Mouse (Mus musculus) G1E (cell line): ENCODE data around the gene Mapkapk3. TPM values are rescaled to one million over a fixed set of nuclear protein-coding genes. Genes with fewer than 3 reads are reported as not detected.

Experiments used
- ATAC-seq: 2 replicates; pipeline ENCODE4 v1.8.0; 2016; ENCODE audit warnings: mild to moderate bottlenecking; ENCODE audit not compliant: insufficient number of reproducible peaks, poor library complexity, low FRiP score, severe bottlenecking; ENCODE audit errors: extremely low read depth
- DNase-seq: peaks from one replicate; pipeline ENCODE4 v3.0.0; 2012; ENCODE audit warnings: low spot score
- H3K27me3 ChIP-seq: 2 replicates; pipeline ENCODE4 v1.6.1; 2012; ENCODE audit warnings: mild to moderate bottlenecking, low read length, inconsistent platforms; ENCODE audit not compliant: insufficient read depth
- H3K36me3 ChIP-seq: replicated peaks from 2 replicates; pipeline ENCODE3; 2012; ENCODE audit warnings: mild to moderate bottlenecking, inconsistent platforms
- H3K4me1 ChIP-seq: 2 replicates; pipeline ENCODE4 v1.6.1; 2012; ENCODE audit warnings: low read depth, low read length, inconsistent platforms, mixed read lengths; ENCODE audit not compliant: insufficient read depth
- H3K4me3 ChIP-seq: 2 replicates; pipeline ENCODE4 v1.5.1; 2012; ENCODE audit warnings: low read depth, mild to moderate bottlenecking, inconsistent platforms, low read length, moderate library complexity, mixed read lengths
- H3K9me3 ChIP-seq: replicated peaks from 2 replicates; pipeline ENCODE4 v1.6.1; 2012; ENCODE audit warnings: inconsistent platforms
- CTCF ChIP-seq: IDR thresholded peaks from 2 replicates; pipeline ENCODE4 v1.5.1; 2012; ENCODE audit warnings: low read depth, low read length, inconsistent platforms, mixed read lengths
- GATA1 ChIP-seq: IDR thresholded peaks from 2 replicates; pipeline ENCODE4 v1.6.1; 2012; ENCODE audit warnings: borderline replicate concordance, low read length, inconsistent platforms, mixed read lengths
- GATA2 ChIP-seq: IDR thresholded peaks from 2 replicates; pipeline ENCODE4 v1.6.1; 2012; ENCODE audit warnings: low read depth, low read length, inconsistent platforms, borderline replicate concordance
- POLR2AphosphoS5 ChIP-seq: IDR thresholded peaks from 2 replicates; pipeline ENCODE4 v1.6.1; 2012; ENCODE audit warnings: low read depth, low read length, inconsistent platforms; ENCODE audit not compliant: insufficient replicate concordance
- TAL1 ChIP-seq: conservative IDR thresholded peaks from 2 replicates; pipeline ENCODE4 v1.6.1; 2012; ENCODE audit warnings: low read depth, low read length, inconsistent platforms, mixed read lengths
- polyA plus RNA-seq: library from polyadenylated mRNA; stranded (reverse); fragments of >175 nt; gene quantifications from 2 replicates; pipeline ENCODE4 v1.2.3, GENCODE M21; 2012
- total RNA-seq, 2 experiments: library from RNA; stranded (forward) in 1 of 2; stranded (reverse) in 1 of 2; fragments of 200-1000 nt in 1 of 2; fragments of >200 nt in 1 of 2; fragmentation: Nextera tagmentation in 1 of 2; gene quantifications; 2 replicates each; pipeline ENCODE4 v1.2.3; 2014 to 2017

Gene Mapkapk3
- total and polyA plus RNA-seq, 3 experiments: 41.5 to 99.8 (median 60.1) TPM

GRCm38 (mm10) chr9:107272284-107272683 lies 17.4 kb downstream of the Mapkapk3 start:
- TF ChIP-seq TAL1 (peak; percentile 61), GATA2 (no peak)
- H3K4me3 ChIP-seq: no peak overlapping the region; the same call in 1 of the 2 replicates
- H3K9me3 ChIP-seq: no peaks in the 10 kb centered on the region
- no peak for DNase-seq
- ATAC-seq: peak; percentile 47
- no peaks in the 10 kb centered on the region for H3K27me3 ChIP-seq
- peaks cover 60% of the 10 kb centered on the region for H3K36me3 ChIP-seq
- H3K4me1 ChIP-seq: peaks cover 85% of the 10 kb centered on the region

- no peak for TF ChIP-seq POLR2AphosphoS5
- no peak for TF ChIP-seq GATA1
- TF ChIP-seq CTCF: no peak
- TF ChIP-seq GATA2: no peak
- no peak for TF ChIP-seq TAL1
- Histone ChIP-seq H3K4me1 (peaks cover 87% of the 10 kb centered on the region), H3K9me3 (no peaks in the 10 kb centered on the region), H3K27me3 (no peaks in the 10 kb centered on the region), H3K4me3 (no peak overlapping the region; the same call in 1 of the 2 replicates), H3K36me3 (peaks cover 55% of the 10 kb centered on the region)
- ATAC-seq: no peak
- DNase-seq: no peak
Observed at GRCm38 (mm10) chr9:107271177-107271938, 18.3 kb downstream of the Mapkapk3 start.

- Histone ChIP-seq H3K27me3 (no peaks in the 10 kb centered on the region), H3K4me1 (peaks cover 86% of the 10 kb centered on the region), H3K4me3 (no peak overlapping the region; the same call in 1 of the 2 replicates), H3K9me3 (no peaks in the 10 kb centered on the region), H3K36me3 (peaks cover 54% of the 10 kb centered on the region)
- TF ChIP-seq GATA2: no peak
- no peak for TF ChIP-seq GATA1
- TF ChIP-seq CTCF: no peak
- no peak for TF ChIP-seq POLR2AphosphoS5
- no peak for TF ChIP-seq TAL1
- ATAC-seq: no peak
- no peak for DNase-seq
Observed at GRCm38 (mm10) chr9:107269772-107270171, 19.9 kb downstream of the Mapkapk3 start.

- Histone ChIP-seq H3K27me3 (no peaks in the 10 kb centered on the region), H3K9me3 (no peaks in the 10 kb centered on the region), H3K4me1 (peaks cover 92% of the 10 kb centered on the region), H3K36me3 (peaks cover 59% of the 10 kb centered on the region), H3K4me3 (no peak overlapping the region; the same call in 1 of the 2 replicates)
- ATAC-seq (peak; percentile 43), DNase-seq (no peak)
- TF ChIP-seq TAL1: no peak
- no peak for TF ChIP-seq POLR2AphosphoS5
- no peak for TF ChIP-seq GATA1
- TF ChIP-seq GATA2: no peak
- no peak for TF ChIP-seq CTCF
Observed at GRCm38 (mm10) chr9:107267721-107268402, 21.8 kb downstream of the Mapkapk3 start.

- ATAC-seq (no peak), DNase-seq (no peak)
- TF ChIP-seq GATA1: no peak
- Histone ChIP-seq H3K9me3 (no peaks in the 10 kb centered on the region), H3K27me3 (no peaks in the 10 kb centered on the region), H3K4me1 (peaks cover 92% of the 10 kb centered on the region), H3K36me3 (peaks cover 62% of the 10 kb centered on the region), H3K4me3 (no peak overlapping the region; the same call in 1 of the 2 replicates)
Observed at GRCm38 (mm10) chr9:107267028-107267427, 22.6 kb downstream of the Mapkapk3 start.

GRCm38 (mm10) chr9:107264731-107265130 lies 24.9 kb downstream of the Mapkapk3 start:
- Histone ChIP-seq H3K4me1 (peaks cover 89% of the 10 kb centered on the region), H3K4me3 (no peak overlapping the region), H3K27me3 (no peaks in the 10 kb centered on the region), H3K9me3 (no peaks in the 10 kb centered on the region), H3K36me3 (peaks cover 71% of the 10 kb centered on the region)
- TF ChIP-seq GATA1: no peak
- no peak for TF ChIP-seq TAL1
- no peak for TF ChIP-seq POLR2AphosphoS5
- no peak for TF ChIP-seq GATA2
- no peak for TF ChIP-seq CTCF
- DNase-seq (no peak), ATAC-seq (no peak)

GRCm38 (mm10) chr9:107263912-107264311 lies 25.8 kb downstream of the Mapkapk3 start:
- Histone ChIP-seq H3K4me3 (no peak overlapping the region), H3K27me3 (no peaks in the 10 kb centered on the region), H3K4me1 (peaks cover 84% of the 10 kb centered on the region), H3K36me3 (peaks cover 74% of the 10 kb centered on the region), H3K9me3 (no peaks in the 10 kb centered on the region)
- no peak for TF ChIP-seq GATA1
- no peak for TF ChIP-seq CTCF
- TF ChIP-seq TAL1: no peak
- TF ChIP-seq POLR2AphosphoS5: no peak
- no peak for TF ChIP-seq GATA2
- DNase-seq (no peak), ATAC-seq (no peak)
